Mouse (Mus musculus): Measurements from ENCODE around the gene Klri1. TPM values are rescaled to one million over a fixed set of nuclear protein-coding genes. Genes with fewer than 3 reads are reported as not detected.

Gene Klri1
- polyA plus RNA-seq (2012; rRNA removed; ENCODE audit: low replicate concordance): not detected in 2 replicates

DNA sequence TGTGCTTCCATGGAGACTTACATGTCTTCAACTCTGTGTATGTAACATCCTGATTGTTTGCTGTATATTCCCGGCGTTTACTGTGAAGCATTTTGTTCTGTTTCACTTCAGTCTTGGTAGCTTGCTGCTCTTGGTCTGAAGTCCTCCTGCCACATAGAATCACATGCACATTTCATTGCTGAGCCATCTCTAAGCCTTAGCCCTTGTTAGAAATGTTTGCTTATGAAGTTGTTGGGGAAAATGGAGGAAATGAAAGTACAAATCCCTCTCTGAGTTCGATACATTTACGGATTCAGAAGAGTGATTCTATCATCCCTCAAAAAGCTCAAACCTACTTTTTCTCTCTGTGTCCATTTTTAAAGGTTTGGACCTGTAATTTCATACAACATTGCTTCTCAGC is at the start of gene Klri1:
Gene Klri1, minus strand, starts transcription at position 101 of the 400 bp plus-strand sequence.

GRCm38 (mm10) chr6:129740069-129740721 is 23.3 kb upstream of the Klri1 start, which contains the start of gene Klri2:
Gene Klri2, minus strand, starts transcription at chr6:129740484.

DNA sequence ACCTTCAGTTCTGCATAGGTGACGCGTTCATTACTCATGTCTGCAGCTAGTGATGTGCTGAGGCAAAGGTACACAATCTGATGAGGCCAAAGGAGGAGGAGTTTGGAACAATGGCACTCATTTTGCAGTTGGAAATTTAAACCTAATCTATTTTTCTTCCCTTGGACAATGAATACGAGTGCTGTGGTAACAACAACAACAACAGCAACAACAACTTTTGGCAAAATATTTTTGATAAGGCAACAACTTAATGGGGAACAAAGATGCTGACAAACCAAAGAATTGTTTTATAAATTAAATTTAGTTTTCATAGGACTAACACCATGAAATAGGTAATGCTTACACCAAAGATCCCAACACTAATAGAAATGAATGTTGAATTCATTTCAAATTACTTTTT is 38.1 kb downstream of the Klri1 start, which contains the start of gene Klrc1:
Gene Klrc1, minus strand, starts transcription at position 101 of the 400 bp plus-strand sequence.

GRCm38 (mm10) chr6:129660589-129660988 is 56.3 kb downstream of the Klri1 start, which contains the start of gene Klrc2:
Gene Klrc2, minus strand, starts transcription at chr6:129660689.

Other genes with a start within 250 kb of the Klri1 start
- gene Olr1, start 210.0 kb downstream of the Klri1 start, polyA plus RNA-seq (2012; rRNA removed; ENCODE audit: low replicate concordance): not detected in 2 replicates
- not detected in 2 replicates for gene Tmem52b, start 204.6 kb downstream of the Klri1 start, polyA plus RNA-seq (2012; rRNA removed; ENCODE audit: low replicate concordance)
- gene Gabarapl1, start 184.0 kb downstream of the Klri1 start, polyA plus RNA-seq (2012; rRNA removed; ENCODE audit: low replicate concordance): 11.0 and 14.0 TPM in 2 replicates
- gene Klre1, start 139.2 kb downstream of the Klri1 start, polyA plus RNA-seq (2012; rRNA removed; ENCODE audit: low replicate concordance): not detected in 2 replicates
- not detected in 2 replicates for gene Klrd1, start 125.3 kb downstream of the Klri1 start, polyA plus RNA-seq (2012; rRNA removed; ENCODE audit: low replicate concordance)
- gene Klrk1, start 93.3 kb downstream of the Klri1 start, polyA plus RNA-seq (2012; rRNA removed; ENCODE audit: low replicate concordance): not detected in 2 replicates
- gene Klrc3, start 73.8 kb downstream of the Klri1 start, polyA plus RNA-seq (2012; rRNA removed; ENCODE audit: low replicate concordance): not detected in 2 replicates
- not detected in 2 replicates for gene Klrc2, start 56.4 kb downstream of the Klri1 start, polyA plus RNA-seq (2012; rRNA removed; ENCODE audit: low replicate concordance)
- gene Klrc1, start 38.2 kb downstream of the Klri1 start, polyA plus RNA-seq (2012; rRNA removed; ENCODE audit: low replicate concordance): not detected in 2 replicates
- not detected in 2 replicates for gene Klri2, start 23.4 kb upstream of the Klri1 start, polyA plus RNA-seq (2012; rRNA removed; ENCODE audit: low replicate concordance)
- gene Gm156, start 67.1 kb upstream of the Klri1 start, polyA plus RNA-seq (2012; rRNA removed; ENCODE audit: low replicate concordance): not detected in 2 replicates
- not detected in 2 replicates for gene Gm17631, start 145.5 kb upstream of the Klri1 start, polyA plus RNA-seq (2012; rRNA removed; ENCODE audit: low replicate concordance)
- 0.08 TPM in 1 of 2 replicates, not detected in the other for gene Klra17, start 159.5 kb upstream of the Klri1 start, polyA plus RNA-seq (2012; rRNA removed; ENCODE audit: low replicate concordance)
- gene Klra5, start 200.5 kb upstream of the Klri1 start, polyA plus RNA-seq (2012; rRNA removed; ENCODE audit: low replicate concordance): not detected in 2 replicates

All from duodenum, adult 2 months (tissue).